Mouse (Mus musculus): Measurements from ENCODE around the gene Adamts12. TPM values are rescaled to one million over a fixed set of nuclear protein-coding genes. Genes with fewer than 3 reads are reported as not detected.

Gene Adamts12
- polyA plus RNA-seq, 1 experiment from 2014 or later = 3.5 TPM

- H3K4me3 ChIP-seq = no peak overlapping the region
- H3K9me3 ChIP-seq (replicated peaks) = no peaks in the 10 kb centered on the region
- ATAC-seq (ENCODE audit: low FRiP score) = no peak
Measured at GRCm38 (mm10) chr15:11084241-11084992, 19.8 kb downstream of the Adamts12 start.

DNA sequence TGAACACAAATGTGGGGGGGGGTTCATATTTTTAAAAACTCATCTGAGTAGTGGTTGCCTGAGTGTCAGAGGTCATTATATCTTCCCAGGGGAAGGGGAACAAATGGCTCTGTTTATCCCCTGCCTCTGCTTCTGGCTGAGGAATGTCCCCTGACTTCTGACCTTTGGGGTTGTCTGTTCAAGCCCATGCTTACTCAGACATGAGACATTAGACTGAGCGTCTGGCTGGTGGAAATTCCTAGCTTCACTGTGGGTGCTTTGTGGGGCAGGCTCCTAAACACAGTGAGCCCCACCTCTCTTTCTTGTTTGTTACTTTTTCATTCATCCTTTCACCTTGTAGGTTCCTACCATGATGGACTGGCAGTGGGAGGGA lies 20.4 kb downstream of the Adamts12 start:
- ATAC-seq (ENCODE audit: low FRiP score) = no peak

More at GRCm38 (mm10) chr15:11084241-11084992, 19.8 kb downstream of the Adamts12 start:
- Histone ChIP-seq H3K4me1 (peaks cover 17% of the 10 kb centered on the region), H3K4me2 (replicated peaks) (no peak overlapping the region), H3K27ac (peak overlapping the region; percentile 24; the same call in 1 of the 2 replicates), H3K27me3 (no peaks in the 10 kb centered on the region), H3K36me3 (no peaks in the 10 kb centered on the region), H3K9ac (no peak overlapping the region)
- 27% methylated on average over 9 of the region's 9 CpGs for WGBS

DNA sequence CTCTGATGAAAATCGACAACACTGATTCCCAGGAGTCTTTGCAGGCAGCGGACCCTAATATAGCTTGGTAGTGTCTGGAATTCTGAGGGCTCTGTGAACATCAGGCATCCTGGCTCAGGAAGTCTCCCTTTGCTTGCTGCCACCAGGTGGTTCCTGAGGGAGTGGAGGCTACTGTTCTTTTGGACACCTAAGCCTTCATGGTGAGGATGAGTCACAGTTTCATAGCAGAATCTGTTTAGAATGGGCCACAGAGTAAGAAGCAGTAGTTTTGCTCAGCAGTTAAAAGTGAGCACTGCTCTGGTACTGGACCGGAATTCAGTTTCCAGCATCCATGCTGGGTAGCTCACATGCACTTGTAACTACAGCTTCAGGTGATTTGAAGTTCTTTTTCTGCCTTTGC lies 24.9 kb downstream of the Adamts12 start:
- no peak overlapping the region for H3K4me3 ChIP-seq
- ATAC-seq (ENCODE audit: low FRiP score) = no peak
- 87% methylated on average over 3 of the region's 3 CpGs for WGBS
- no peak overlapping the region for H3K27ac ChIP-seq
- H3K9me3 ChIP-seq (replicated peaks) = no peaks in the 10 kb centered on the region
- peaks cover 7% of the 10 kb centered on the region; the same call in 1 of the 2 replicates for H3K4me1 ChIP-seq
- no peak overlapping the region for H3K4me2 ChIP-seq (replicated peaks)
- no peak overlapping the region for H3K9ac ChIP-seq
- no peaks in the 10 kb centered on the region for H3K27me3 ChIP-seq
- H3K36me3 ChIP-seq = no peaks in the 10 kb centered on the region

More for the DNA sequence above, 20.4 kb downstream of the Adamts12 start:
- Histone ChIP-seq H3K27me3 (no peaks in the 10 kb centered on the region), H3K4me3 (no peak overlapping the region), H3K27ac (no peak overlapping the region; the same call in 1 of the 2 replicates), H3K4me2 (replicated peaks) (no peak overlapping the region), H3K36me3 (no peaks in the 10 kb centered on the region), H3K9ac (no peak overlapping the region), H3K4me1 (peaks cover 17% of the 10 kb centered on the region), H3K9me3 (replicated peaks) (no peaks in the 10 kb centered on the region)
- 9% methylated on average over 1 of the region's 1 CpGs for WGBS

DNA sequence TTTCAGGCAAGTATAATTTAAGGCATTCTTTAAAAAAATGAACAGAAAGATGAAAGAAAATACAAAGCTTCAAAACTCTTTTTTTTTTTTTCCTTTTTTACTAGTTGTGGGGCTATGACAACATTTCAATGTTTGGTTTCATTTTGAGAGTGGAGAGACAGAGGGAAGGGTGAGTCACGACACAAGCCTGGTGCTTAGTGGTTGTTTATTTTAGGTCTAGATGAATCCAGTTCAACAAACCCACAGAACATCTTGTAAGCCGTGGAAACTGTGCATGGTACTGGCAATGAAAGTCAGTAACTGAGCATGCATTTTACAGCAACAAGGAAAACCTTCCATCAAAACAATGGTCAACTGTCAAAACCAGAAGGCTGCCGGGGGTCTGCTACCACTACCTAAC lies 31.0 kb downstream of the Adamts12 start:
- H3K4me3 ChIP-seq = no peak overlapping the region
- ATAC-seq (ENCODE audit: low FRiP score) = no peak
- no peaks in the 10 kb centered on the region for H3K36me3 ChIP-seq
- H3K27me3 ChIP-seq = no peaks in the 10 kb centered on the region
- 82% methylated on average over 3 of the region's 3 CpGs for WGBS
- H3K9me3 ChIP-seq (replicated peaks) = no peaks in the 10 kb centered on the region
- no peak overlapping the region for H3K4me2 ChIP-seq (replicated peaks)
- peaks cover 6% of the 10 kb centered on the region; the same call in 1 of the 2 replicates for H3K4me1 ChIP-seq
- no peak overlapping the region for H3K9ac ChIP-seq
- no peak overlapping the region for H3K27ac ChIP-seq

- no peaks in the 10 kb centered on the region for H3K9me3 ChIP-seq (replicated peaks)
- ATAC-seq (ENCODE audit: low FRiP score) = no peak
- no peaks in the 10 kb centered on the region for H3K36me3 ChIP-seq
- H3K4me2 ChIP-seq (replicated peaks) = no peak overlapping the region
- H3K9ac ChIP-seq = no peak overlapping the region
- H3K4me1 ChIP-seq = peaks cover 10% of the 10 kb centered on the region; the same call in 1 of the 2 replicates
- H3K27ac ChIP-seq = peak overlapping the region; percentile 55; the same call in 1 of the 2 replicates
- 64% methylated on average over 4 of the region's 4 CpGs for WGBS
- H3K27me3 ChIP-seq = no peaks in the 10 kb centered on the region
- H3K4me3 ChIP-seq = no peak overlapping the region
Measured at GRCm38 (mm10) chr15:11097967-11098702, 33.5 kb downstream of the Adamts12 start.

GRCm38 (mm10) chr15:11098940-11099339 lies 34.4 kb downstream of the Adamts12 start:
- H3K9ac ChIP-seq = no peak overlapping the region
- H3K9me3 ChIP-seq (replicated peaks) = no peaks in the 10 kb centered on the region
- peaks cover 10% of the 10 kb centered on the region; the same call in 1 of the 2 replicates for H3K4me1 ChIP-seq
- WGBS = 57% methylated on average over 7 of the region's 7 CpGs
- no peak overlapping the region for H3K4me2 ChIP-seq (replicated peaks)
- no peak overlapping the region for H3K4me3 ChIP-seq
- H3K27ac ChIP-seq = peak overlapping the region; percentile 55
- no peaks in the 10 kb centered on the region for H3K27me3 ChIP-seq
- no peaks in the 10 kb centered on the region for H3K36me3 ChIP-seq
- ATAC-seq (ENCODE audit: low FRiP score) = no peak

GRCm38 (mm10) chr15:11100917-11101316 lies 36.3 kb downstream of the Adamts12 start:
- H3K4me3 ChIP-seq = no peak overlapping the region
- no peaks in the 10 kb centered on the region for H3K9me3 ChIP-seq (replicated peaks)
- ATAC-seq (ENCODE audit: low FRiP score) = no peak
- peaks cover 10% of the 10 kb centered on the region; the same call in 1 of the 2 replicates for H3K4me1 ChIP-seq
- H3K27ac ChIP-seq = no peak overlapping the region
- 55% methylated on average over 4 of the region's 4 CpGs for WGBS
- H3K9ac ChIP-seq = no peak overlapping the region
- no peaks in the 10 kb centered on the region for H3K36me3 ChIP-seq
- H3K4me2 ChIP-seq (replicated peaks) = no peak overlapping the region
- no peaks in the 10 kb centered on the region for H3K27me3 ChIP-seq

DNA sequence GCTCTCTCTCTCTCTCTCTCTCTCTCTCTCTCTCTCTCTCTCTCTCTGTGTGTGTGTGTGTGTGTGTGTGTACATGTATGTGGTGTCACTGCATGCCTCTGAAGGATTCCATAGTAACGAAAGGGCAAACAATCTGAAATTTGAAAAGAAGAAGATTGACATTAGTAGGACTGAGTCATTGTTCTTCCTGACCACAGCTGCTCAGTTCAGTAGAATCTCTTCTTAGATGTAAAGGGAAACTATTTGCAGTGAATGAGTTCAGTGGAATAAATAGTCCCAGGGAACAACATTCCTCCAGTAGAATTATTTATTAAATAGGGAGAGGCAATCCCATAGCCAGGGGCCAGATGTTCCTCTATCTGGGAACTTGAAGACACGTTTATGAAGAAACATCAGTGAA lies 40.5 kb downstream of the Adamts12 start:
- no peak overlapping the region for H3K4me3 ChIP-seq
- no peaks in the 10 kb centered on the region for H3K27me3 ChIP-seq
- H3K4me1 ChIP-seq = 0 out of 2 replicates have a peak, but pooled peaks cover 4% of the 10 kb centered on the region
- no peak overlapping the region for H3K9ac ChIP-seq
- H3K9me3 ChIP-seq (replicated peaks) = no peaks in the 10 kb centered on the region
- no peaks in the 10 kb centered on the region for H3K36me3 ChIP-seq
- no peak for ATAC-seq (ENCODE audit: low FRiP score)
- WGBS = 61% methylated on average over 2 of the region's 2 CpGs
- H3K4me2 ChIP-seq (replicated peaks) = no peak overlapping the region
- H3K27ac ChIP-seq = no peak overlapping the region

GRCm38 (mm10) chr15:11107376-11107775 lies 42.8 kb downstream of the Adamts12 start:
- H3K9me3 ChIP-seq (replicated peaks) = no peaks in the 10 kb centered on the region
- no peaks in the 10 kb centered on the region for H3K36me3 ChIP-seq
- no peak overlapping the region for H3K27ac ChIP-seq
- no peak overlapping the region for H3K9ac ChIP-seq
- H3K27me3 ChIP-seq = no peaks in the 10 kb centered on the region
- WGBS = 87% methylated on average over 5 of the region's 5 CpGs
- no peaks in the 10 kb centered on the region for H3K4me1 ChIP-seq
- H3K4me3 ChIP-seq = no peak overlapping the region
- ATAC-seq (ENCODE audit: low FRiP score) = no peak
- H3K4me2 ChIP-seq (replicated peaks) = no peak overlapping the region

- Histone ChIP-seq H3K27ac (no peak overlapping the region), H3K27me3 (no peaks in the 10 kb centered on the region), H3K4me3 (no peak overlapping the region), H3K9ac (no peak overlapping the region), H3K4me1 (peaks cover 7% of the 10 kb centered on the region), H3K36me3 (no peaks in the 10 kb centered on the region), H3K4me2 (replicated peaks) (no peak overlapping the region), H3K9me3 (replicated peaks) (no peaks in the 10 kb centered on the region)
- 29% methylated on average over 8 of the region's 8 CpGs for WGBS
- ATAC-seq (ENCODE audit: low FRiP score) = peak; percentile 22; the same call in 1 of the 2 replicates
Measured at GRCm38 (mm10) chr15:11114631-11115197, 50.1 kb downstream of the Adamts12 start.

DNA sequence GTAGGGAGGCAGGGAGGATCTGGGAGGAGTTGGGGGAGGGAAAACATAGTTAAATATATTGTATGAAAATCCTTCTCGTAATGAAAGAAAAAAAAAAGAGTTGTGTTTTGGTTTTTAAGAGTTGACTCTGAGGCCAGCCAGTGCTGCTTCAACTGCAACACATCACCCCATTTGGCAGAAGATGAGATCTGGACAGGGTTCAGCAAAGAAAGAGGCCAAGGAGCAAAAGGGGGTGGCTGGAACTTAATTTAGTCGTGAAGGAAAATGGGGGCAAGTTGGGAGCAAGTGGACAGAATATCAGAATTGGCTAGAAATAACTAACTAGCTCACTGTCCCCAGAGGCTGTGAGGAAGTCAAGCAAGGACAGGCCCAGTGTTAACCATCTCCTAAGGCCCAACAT lies 51.7 kb downstream of the Adamts12 start:
- 76% methylated on average over 2 of the region's 2 CpGs for WGBS
- ATAC-seq (ENCODE audit: low FRiP score) = no peak
- H3K4me2 ChIP-seq (replicated peaks) = no peak overlapping the region

GRCm38 (mm10) chr15:11116853-11117252 lies 52.3 kb downstream of the Adamts12 start:
- no peak for ATAC-seq (ENCODE audit: low FRiP score)
- H3K36me3 ChIP-seq = no peaks in the 10 kb centered on the region
- H3K4me3 ChIP-seq = no peak overlapping the region
- no peak overlapping the region for H3K27ac ChIP-seq
- H3K4me1 ChIP-seq = peaks cover 7% of the 10 kb centered on the region
- H3K9ac ChIP-seq = no peak overlapping the region
- WGBS = 73% methylated on average over 3 of the region's 3 CpGs
- H3K27me3 ChIP-seq = no peaks in the 10 kb centered on the region
- no peaks in the 10 kb centered on the region for H3K9me3 ChIP-seq (replicated peaks)
- no peak overlapping the region for H3K4me2 ChIP-seq (replicated peaks)

More for the DNA sequence above, 51.7 kb downstream of the Adamts12 start:
- peaks cover 7% of the 10 kb centered on the region for H3K4me1 ChIP-seq
- no peaks in the 10 kb centered on the region for H3K9me3 ChIP-seq (replicated peaks)
- no peak overlapping the region for H3K27ac ChIP-seq
- H3K27me3 ChIP-seq = no peaks in the 10 kb centered on the region
- H3K36me3 ChIP-seq = no peaks in the 10 kb centered on the region
- no peak overlapping the region for H3K9ac ChIP-seq
- no peak overlapping the region for H3K4me3 ChIP-seq
